Mouse (Mus musculus) hindbrain, embryonic 16.5 days (tissue): ENCODE results near the gene Kank1. TPM values are rescaled to one million over a fixed set of nuclear protein-coding genes. Genes with fewer than 3 reads are reported as not detected.

Experiments used
- ATAC-seq: fragments of 200-750 bp; cut with Nextera tagmentation; 2 replicates; pipeline ENCODE4 v1.8.0; 2017; ENCODE audit warnings: moderate TSS enrichment, moderate library complexity
- H3K27ac ChIP-seq: fragments of 300-500 bp; sonication (generic); 2 replicates; pipeline ENCODE4 v1.5.1; 2014; ENCODE audit warnings: low read depth, mild to moderate bottlenecking, control low read depth, low read length, moderate library complexity
- H3K27me3 ChIP-seq: fragments of 300-500 bp; sonication (generic); replicated peaks from 2 replicates; pipeline ENCODE4 v1.6.1; 2014; ENCODE audit warnings: low read length; ENCODE audit not compliant: control insufficient read depth, insufficient read depth
- H3K36me3 ChIP-seq: fragments of 300-500 bp; sonication (generic); 2 replicates; pipeline ENCODE4 v1.6.1; 2014; ENCODE audit warnings: mild to moderate bottlenecking, low read length, moderate library complexity, mixed read lengths; ENCODE audit not compliant: control insufficient read depth, insufficient read depth
- H3K4me1 ChIP-seq: fragments of 300-500 bp; sonication (generic); 2 replicates; pipeline ENCODE4 v1.6.1; 2014; ENCODE audit warnings: low read depth, low read length; ENCODE audit not compliant: control insufficient read depth, insufficient read depth
- H3K4me2 ChIP-seq: fragments of 300-500 bp; sonication (generic); 2 replicates; pipeline ENCODE4 v1.6.1; 2014; ENCODE audit warnings: mild to moderate bottlenecking, low read length, control low read depth, moderate library complexity
- H3K4me3 ChIP-seq: fragments of 300-500 bp; sonication (generic); 2 replicates; pipeline ENCODE4 v1.5.1; 2014; ENCODE audit warnings: mild to moderate bottlenecking, low read length, control low read depth, moderate library complexity
- H3K9ac ChIP-seq: fragments of 300-500 bp; sonication (generic); 2 replicates; pipeline ENCODE4 v1.6.1; 2014; ENCODE audit warnings: low read depth, mild to moderate bottlenecking, control low read depth, low read length, moderate library complexity
- H3K9me3 ChIP-seq: fragments of 300-500 bp; sonication (generic); 2 replicates; pipeline ENCODE4 v1.6.1; 2014; ENCODE audit warnings: mild to moderate bottlenecking, low read length, moderate library complexity; ENCODE audit not compliant: control insufficient read depth
- WGBS: fragments of 180-500 bp; shearing (Covaris S2); extraction: QIAGEN DNeasy Blood & Tissue Kit; methylation state at CpG from one replicate; pipeline ENCODE4 v1.1.7; 2014; 5-methylcytosine and 5-hydroxymethylcytosine counted together
- polyA plus RNA-seq: library from polyadenylated mRNA; unstranded; fragments of >200 nt; fragmentation: Nextera tagmentation; extraction: Ambion mirVana; gene quantifications from 2 replicates; pipeline ENCODE4 v1.2.1, GENCODE M21; 2015

Gene Kank1
- polyA plus RNA-seq, 1 experiment from 2014 or later, result 14.4 TPM

DNA sequence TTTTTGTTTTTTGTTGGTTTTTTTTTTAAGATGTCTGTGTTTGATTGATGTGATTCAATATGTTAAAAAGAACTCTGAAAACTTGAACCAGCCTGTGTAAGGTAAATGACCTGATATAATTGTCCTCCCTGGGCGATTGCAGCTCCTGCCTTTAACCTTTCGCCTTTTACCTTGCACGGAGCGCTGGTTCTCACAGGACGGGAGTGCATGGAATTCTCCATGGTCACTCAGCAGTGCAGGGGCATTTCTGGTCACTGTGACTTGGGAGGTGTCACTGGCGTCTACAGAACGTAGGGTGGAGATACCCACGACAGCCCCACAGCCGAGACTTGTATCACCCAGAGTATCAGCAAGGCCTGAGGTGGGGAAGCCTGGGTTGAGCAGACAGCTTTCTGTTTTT lies 34.8 kb downstream of the Kank1 start:
- ATAC-seq, result no peak
- no peaks in the 10 kb centered on the region for H3K36me3 ChIP-seq
- 49% methylated on average over 9 of the region's 9 CpGs for WGBS
- peaks cover 6% of the 10 kb centered on the region for H3K4me1 ChIP-seq
- H3K4me3 ChIP-seq, result no peak overlapping the region
- H3K9ac ChIP-seq, result no peak overlapping the region
- H3K9me3 ChIP-seq, result no peaks in the 10 kb centered on the region
- no peak overlapping the region for H3K27ac ChIP-seq
- no peak overlapping the region for H3K4me2 ChIP-seq
- H3K27me3 ChIP-seq, result no peaks in the 10 kb centered on the region

DNA sequence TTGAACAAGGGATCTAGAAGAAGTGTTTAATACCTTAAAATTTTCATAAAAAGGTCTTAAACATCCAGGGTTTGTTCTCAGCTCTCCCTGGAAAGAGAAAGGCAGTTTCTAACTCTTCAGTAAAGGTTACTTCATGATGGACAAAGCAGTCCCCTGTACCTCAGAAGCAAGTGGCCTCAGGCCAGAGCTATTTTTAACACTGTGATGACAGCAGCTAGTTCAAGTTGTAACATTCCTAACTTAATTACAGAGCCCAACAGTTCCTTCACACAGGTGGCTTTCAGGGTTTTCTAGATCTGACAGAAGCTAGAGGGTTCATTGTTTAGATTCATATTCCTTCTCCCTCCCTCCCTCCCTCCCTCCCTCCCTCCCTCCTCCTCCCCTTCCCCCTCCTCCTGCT lies 36.4 kb downstream of the Kank1 start:
- Histone ChIP-seq H3K36me3 (no peaks in the 10 kb centered on the region), H3K27me3 (no peaks in the 10 kb centered on the region), H3K27ac (no peak overlapping the region), H3K9ac (no peak overlapping the region), H3K4me1 (no peaks in the 10 kb centered on the region), H3K4me2 (no peak overlapping the region), H3K9me3 (no peaks in the 10 kb centered on the region), H3K4me3 (no peak overlapping the region)
- ATAC-seq, result no peak

DNA sequence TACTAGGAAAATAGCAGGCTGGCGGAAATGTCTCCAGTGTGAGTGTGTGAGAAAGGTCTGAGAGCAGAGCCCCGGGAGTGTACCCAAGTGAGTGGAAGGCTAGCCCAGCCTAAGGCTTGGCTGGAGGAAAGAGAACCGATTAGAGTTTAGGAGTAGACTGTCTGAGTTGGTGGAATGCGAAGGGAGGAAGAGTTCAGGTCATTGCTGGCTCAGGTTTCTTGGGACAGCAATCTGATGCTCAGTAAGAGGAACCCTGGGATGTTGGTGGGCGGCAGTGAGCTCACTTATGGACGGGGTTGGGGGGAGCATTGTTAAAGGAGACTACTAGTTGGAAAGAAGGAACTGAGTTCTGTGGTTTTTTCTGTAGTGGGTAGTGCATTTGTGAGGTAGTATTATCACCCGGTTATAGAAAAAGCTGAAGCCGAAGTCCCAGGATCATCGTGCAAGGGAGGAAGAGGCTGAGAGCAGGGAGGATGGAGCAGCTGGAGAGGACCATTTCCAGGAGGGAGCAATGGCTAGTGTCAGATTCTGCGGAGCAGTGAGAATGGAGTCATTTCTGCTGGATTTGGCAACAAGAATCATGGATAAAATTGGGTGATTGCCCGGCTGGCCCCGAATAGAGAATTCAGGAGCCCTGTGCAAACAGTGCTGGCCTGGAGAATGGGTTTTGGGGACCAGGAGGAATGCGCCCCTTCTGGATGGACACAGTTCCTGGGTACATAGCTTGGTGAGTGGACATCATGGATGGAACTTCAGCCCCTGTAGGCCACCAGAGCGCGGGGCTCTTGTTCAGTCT lies 40.0 kb downstream of the Kank1 start:
- 87% methylated on average over 15 of the region's 15 CpGs for WGBS
- Histone ChIP-seq H3K4me1 (no peaks in the 10 kb centered on the region), H3K4me3 (no peak overlapping the region), H3K27me3 (no peaks in the 10 kb centered on the region), H3K4me2 (no peak overlapping the region), H3K9me3 (no peaks in the 10 kb centered on the region), H3K9ac (no peak overlapping the region), H3K27ac (no peak overlapping the region), H3K36me3 (no peaks in the 10 kb centered on the region)
- no peak for ATAC-seq

DNA sequence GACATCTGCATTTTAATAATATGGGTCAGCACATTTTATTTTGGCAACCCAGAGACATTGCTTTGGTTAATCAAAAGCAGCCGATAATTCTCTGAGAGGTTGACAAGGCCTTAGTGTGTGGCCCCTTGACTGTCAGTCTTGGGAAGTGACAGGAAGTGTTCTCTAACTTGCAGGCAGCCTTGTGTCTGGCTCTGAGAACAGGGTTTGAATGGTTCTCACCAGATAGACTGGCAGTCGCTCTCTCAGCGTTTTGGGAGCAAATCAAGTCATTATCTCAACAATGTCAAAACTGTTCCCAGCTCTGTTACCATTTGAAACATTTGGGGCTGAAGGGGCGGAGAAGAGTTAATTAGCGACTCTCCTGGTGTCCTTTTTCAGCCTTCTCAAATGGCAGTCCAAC lies 41.0 kb downstream of the Kank1 start:
- no peaks in the 10 kb centered on the region for H3K9me3 ChIP-seq
- H3K9ac ChIP-seq, result no peak overlapping the region
- ATAC-seq, result 0 out of 2 replicates have a peak, but pooled peaks have one; percentile 42
- WGBS, result 38% methylated on average over 5 of the region's 5 CpGs
- H3K27ac ChIP-seq, result no peak overlapping the region
- no peak overlapping the region for H3K4me3 ChIP-seq
- no peaks in the 10 kb centered on the region for H3K36me3 ChIP-seq
- H3K4me1 ChIP-seq, result no peaks in the 10 kb centered on the region
- no peak overlapping the region for H3K4me2 ChIP-seq
- H3K27me3 ChIP-seq, result no peaks in the 10 kb centered on the region

DNA sequence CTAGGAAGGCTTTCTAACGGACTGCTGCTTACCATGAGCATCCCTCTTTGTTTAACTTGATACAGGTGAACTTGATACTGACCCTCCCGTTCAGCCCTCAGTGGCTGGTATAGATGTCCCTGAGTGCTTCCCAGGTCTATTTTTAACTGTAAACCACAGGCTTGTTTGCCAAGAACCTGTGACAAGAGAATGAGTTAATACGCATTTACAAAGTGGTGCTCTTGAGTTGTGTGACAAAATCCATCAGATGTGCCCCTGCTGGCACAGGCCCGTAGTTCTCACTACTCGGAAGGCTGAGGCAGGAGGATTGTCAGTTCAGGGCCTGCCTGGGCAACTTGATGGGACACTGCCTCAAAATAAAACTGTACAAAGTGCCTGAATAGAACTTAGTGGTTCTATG lies 42.8 kb downstream of the Kank1 start:
- no peak for ATAC-seq
- Histone ChIP-seq H3K9ac (no peak overlapping the region), H3K27ac (no peak overlapping the region), H3K27me3 (no peaks in the 10 kb centered on the region), H3K4me1 (no peaks in the 10 kb centered on the region), H3K36me3 (no peaks in the 10 kb centered on the region), H3K4me3 (no peak overlapping the region), H3K4me2 (no peak overlapping the region), H3K9me3 (0 out of 2 replicates have a peak, but pooled peaks cover 2% of the 10 kb centered on the region)
- WGBS, result 84% methylated on average over 5 of the region's 5 CpGs

DNA sequence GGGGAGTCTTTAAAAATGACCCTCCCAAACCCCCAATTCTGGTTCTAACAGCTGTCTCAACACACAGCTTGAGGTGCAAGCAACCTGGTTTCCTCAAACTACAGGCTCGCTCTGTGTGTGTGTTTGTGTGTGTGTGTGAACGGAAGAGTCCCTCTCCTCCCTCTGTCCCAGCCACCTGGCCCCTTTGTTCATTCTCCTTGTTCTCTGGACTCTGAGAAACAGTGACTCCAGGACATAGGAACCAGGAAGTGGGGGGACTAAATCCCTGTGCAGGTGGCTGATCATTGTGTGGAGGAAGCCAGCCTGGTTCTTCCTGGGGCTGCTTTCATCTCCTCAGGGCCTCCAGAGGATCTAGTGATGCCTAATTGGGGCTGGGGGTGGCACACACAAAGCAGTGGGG lies 46.9 kb downstream of the Kank1 start:
- no peak overlapping the region for H3K27ac ChIP-seq
- H3K27me3 ChIP-seq, result no peaks in the 10 kb centered on the region
- 93% methylated on average over 2 of the region's 2 CpGs for WGBS
- 0 out of 2 replicates have a peak, but pooled peaks cover 2% of the 10 kb centered on the region for H3K9me3 ChIP-seq
- H3K4me3 ChIP-seq, result no peak overlapping the region
- no peak overlapping the region for H3K9ac ChIP-seq
- peaks cover 5% of the 10 kb centered on the region; the same call in 1 of the 2 replicates for H3K4me1 ChIP-seq
- no peak overlapping the region for H3K4me2 ChIP-seq
- ATAC-seq, result no peak
- no peaks in the 10 kb centered on the region for H3K36me3 ChIP-seq

DNA sequence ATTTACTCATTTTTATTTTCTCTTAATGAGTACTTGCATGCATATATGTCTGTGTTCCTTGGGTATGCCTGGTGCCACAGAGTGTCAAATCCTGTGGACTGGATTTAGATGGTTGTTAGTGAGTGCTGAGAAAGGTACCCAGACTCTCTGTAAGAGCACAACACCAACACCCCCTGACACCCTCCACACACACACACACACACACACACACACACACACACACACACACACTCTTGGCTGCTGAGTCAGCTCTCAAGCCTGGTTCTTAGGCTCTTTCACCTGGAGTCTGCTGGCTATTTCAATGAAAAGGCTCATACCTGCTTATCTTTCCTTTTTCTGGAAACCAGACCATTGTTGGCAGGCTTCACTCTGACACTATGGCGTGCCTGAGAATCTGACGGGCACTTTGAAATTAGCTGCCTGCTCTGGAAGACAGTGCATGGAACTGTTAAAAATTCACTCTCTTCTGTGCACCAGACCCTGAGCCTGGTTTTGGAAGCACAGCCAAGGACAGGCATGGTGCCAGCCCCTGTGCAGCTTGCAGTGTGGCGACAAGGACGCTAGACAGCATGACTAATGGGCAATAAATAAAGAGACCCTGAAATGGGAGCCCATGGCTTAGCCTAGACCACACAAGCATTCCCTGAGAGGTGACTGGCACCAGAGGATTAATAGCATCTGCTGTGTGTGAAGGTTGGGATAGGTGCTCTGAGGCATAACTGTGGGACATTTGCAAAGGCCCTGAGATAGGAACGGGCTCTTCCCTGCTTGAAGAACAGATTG lies 49.2 kb downstream of the Kank1 start:
- H3K4me3 ChIP-seq, result no peak overlapping the region
- no peak overlapping the region for H3K4me2 ChIP-seq
- ATAC-seq, result peak; percentile 97
- H3K36me3 ChIP-seq, result no peaks in the 10 kb centered on the region
- no peaks in the 10 kb centered on the region for H3K27me3 ChIP-seq
- H3K4me1 ChIP-seq, result peaks cover 5% of the 10 kb centered on the region; the same call in 1 of the 2 replicates
- H3K9ac ChIP-seq, result no peak overlapping the region
- 0 out of 2 replicates have a peak, but pooled peaks cover 2% of the 10 kb centered on the region for H3K9me3 ChIP-seq
- WGBS, result 28% methylated on average over 5 of the region's 5 CpGs
- 0 out of 2 replicates have a peak overlapping the region, but pooled peaks have one; percentile 3 for H3K27ac ChIP-seq

DNA sequence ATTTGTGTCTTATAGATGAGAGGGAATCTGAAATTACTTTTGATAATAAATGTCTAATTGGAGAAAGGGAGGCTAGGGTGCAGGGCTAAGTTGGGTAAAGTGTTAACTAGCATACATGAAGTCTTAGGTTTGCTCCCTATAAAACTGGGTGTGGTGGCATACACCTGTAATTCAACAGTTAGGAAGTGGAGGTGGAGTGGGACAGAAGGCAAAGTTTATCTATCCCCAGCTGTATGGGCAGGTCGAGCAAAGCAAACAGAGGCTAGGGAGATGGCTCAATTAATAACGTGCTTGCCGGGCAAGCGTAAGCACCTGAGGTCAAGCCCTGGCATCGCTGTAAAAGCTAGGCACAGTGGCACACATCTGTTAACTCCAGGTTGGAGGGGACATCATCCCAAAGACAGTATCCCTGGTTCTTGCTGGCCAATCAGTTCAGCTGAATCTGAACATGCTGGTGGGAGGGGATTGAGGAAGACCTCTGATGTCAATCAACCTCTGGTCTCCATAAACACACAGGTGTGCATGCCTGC lies 54.3 kb downstream of the Kank1 start:
- 91% methylated on average over 5 of the region's 5 CpGs for WGBS
- no peaks in the 10 kb centered on the region for H3K4me1 ChIP-seq
- no peak overlapping the region for H3K4me3 ChIP-seq
- H3K27me3 ChIP-seq, result no peaks in the 10 kb centered on the region
- H3K36me3 ChIP-seq, result no peaks in the 10 kb centered on the region
- no peak for ATAC-seq
- no peak overlapping the region for H3K9ac ChIP-seq
- H3K4me2 ChIP-seq, result no peak overlapping the region
- no peaks in the 10 kb centered on the region for H3K9me3 ChIP-seq
- H3K27ac ChIP-seq, result no peak overlapping the region

DNA sequence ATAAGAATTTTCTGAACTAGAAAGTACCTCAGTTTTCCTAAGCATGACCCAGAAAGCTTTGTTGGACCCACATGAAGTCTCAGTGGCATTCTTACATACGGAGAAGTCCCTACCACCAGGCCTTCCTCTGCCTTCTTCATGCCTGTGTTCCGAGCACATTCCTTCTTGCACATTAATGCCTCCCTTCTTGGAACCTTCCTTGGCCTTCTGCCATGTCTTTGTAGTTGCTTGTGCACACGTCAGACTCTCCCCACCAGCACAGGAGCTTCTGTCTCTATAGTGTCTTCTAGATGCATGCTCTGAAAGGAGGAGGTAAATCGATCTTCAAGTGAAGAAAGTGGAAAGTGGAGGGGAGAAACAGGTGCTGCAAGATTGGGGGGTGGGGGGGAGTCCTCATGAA lies 58.4 kb downstream of the Kank1 start:
- Histone ChIP-seq H3K27me3 (no peaks in the 10 kb centered on the region), H3K36me3 (no peaks in the 10 kb centered on the region), H3K9me3 (no peaks in the 10 kb centered on the region), H3K27ac (no peak overlapping the region), H3K4me1 (no peaks in the 10 kb centered on the region), H3K4me2 (no peak overlapping the region), H3K4me3 (no peak overlapping the region), H3K9ac (no peak overlapping the region)
- ATAC-seq, result no peak
- WGBS, result 61% methylated on average over 4 of the region's 4 CpGs
